Mouse (Mus musculus) megakaryocyte, embryonic 14.5 days (primary cell): ENCODE results near the gene Cyp2d26.

Experiments
- FLI1 ChIP-seq: IDR thresholded peaks from 2 replicates; pipeline ENCODE4 v1.6.1; 2012; ENCODE audit warnings: low read length, inconsistent platforms, mixed read lengths
- GATA1 ChIP-seq: IDR thresholded peaks from 3 replicates; pipeline ENCODE4 v1.6.1; 2012; ENCODE audit warnings: mixed read lengths, low read length, inconsistent platforms, borderline replicate concordance

DNA sequence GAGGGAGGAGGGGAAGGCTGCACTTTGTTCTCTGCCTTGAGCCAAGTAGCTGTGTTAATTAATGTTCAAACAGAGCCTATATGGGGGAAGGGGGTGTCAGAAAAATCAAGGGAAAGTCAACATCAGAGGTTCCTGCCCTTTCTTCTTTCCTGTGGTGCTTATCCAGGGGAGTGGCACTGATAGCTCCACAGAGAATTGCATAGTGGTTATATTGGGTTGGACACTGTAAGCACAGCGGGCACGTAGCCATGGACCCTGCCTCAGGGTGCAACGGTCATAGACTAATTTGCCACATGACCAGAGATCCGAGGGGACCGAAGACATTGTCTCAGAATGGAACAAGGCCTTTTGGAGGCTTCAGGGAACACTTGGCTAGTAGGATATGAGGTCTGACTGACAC lies at the start of gene Cyp2d26:
- TF ChIP-seq FLI1: no peak
- TF ChIP-seq GATA1: no peak
